Mouse (Mus musculus): Measurements from ENCODE around the gene Slc50a1. TPM values are rescaled to one million over a fixed set of nuclear protein-coding genes. Genes with fewer than 3 reads are reported as not detected.

Slc50a1 gene
- polyA plus RNA-seq, 1 experiment: 156 TPM

DNA sequence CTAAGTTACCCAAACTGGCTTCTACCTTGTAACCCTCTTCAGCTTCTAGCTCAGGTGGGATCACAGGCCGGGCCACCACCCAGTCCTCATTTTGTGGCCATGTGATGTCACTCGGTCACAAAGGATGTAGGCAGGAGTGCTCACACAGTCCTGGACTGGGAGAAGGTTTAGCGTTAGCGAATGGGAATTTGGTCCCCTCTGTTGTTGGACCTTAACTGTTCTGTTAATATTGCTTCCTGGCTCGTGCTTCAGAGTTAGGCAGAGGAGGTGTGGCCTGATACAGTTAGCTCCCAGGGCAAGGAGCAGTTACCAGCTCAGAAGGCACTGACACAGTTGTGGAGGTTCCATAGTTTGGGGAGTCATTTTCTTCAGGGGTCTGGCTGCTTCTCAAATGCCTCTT lies 23.8 kb upstream of the Slc50a1 start:
- DNase-seq (ENCODE audit: low spot score): no peak

DNA sequence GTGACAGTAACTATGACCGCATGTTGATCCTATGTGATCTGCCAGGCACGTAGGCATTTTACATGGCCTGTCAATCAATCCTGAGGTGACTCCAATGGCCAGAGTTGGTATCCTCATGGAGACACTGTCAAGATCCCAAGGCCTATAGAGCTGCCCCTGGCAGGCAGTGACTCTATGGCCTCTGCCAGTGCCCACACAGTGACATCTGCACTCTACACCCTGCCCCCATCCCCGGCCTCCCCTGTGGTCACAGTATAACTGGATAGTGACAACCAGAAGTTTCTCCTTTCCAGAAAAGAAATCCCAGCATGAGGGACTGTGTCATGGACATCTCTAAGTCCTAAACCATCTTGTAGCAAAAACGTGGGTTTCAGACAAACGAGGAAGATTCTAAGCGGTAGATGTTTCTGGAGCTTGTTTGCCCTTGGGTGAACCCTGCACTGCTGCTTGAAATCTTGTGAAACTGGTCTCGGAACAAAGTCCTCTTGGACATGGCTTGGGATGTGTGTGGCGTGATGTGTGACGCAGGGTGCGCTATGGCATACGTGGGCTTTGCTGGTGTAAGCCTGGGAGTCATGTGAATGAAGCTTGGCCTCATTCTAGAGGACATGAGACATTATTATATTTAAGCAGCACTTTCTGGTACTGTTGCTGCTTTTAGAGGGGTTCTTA lies 23.0 kb upstream of the Slc50a1 start:
- no peak for DNase-seq (ENCODE audit: low spot score)

DNA sequence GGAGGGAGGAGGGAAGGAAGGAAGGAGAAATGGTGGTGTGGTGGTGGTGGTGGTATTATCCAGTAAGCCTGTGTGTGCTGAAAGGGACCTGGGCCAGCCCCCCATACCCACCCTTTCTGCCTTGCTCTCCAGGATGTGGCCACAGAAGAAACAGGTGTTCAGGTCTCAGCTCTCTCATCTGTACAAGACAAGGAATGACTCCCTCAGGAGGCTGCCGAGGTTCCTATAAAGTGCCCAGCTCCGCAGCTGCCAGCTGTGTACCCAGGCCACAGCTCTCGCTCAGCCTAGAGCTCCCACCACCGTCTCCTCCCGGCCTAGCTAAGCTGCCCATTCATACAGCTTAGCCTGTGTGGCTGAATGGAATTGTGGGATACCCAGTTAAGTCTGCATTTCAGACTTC lies 21.9 kb upstream of the Slc50a1 start:
- no peak for DNase-seq (ENCODE audit: low spot score)

DNA sequence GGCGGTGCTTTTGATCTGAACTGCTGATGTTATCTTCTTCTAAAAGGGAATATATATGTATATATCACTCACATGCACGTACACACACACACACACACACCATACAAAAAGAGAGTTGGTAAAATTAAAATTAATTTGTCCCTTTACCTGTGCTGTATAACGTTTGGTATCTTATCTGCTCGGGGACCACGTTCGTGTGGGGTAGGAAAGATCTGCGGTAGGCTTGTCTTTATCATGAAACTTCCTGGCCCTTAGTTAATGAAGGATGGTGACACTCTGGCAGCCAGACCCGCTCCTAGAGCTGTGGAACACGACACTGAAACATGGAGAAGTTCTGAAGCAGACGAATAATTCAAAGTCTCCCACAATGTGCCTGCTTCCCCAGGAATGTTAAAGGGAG lies 21.5 kb upstream of the Slc50a1 start:
- no peak for DNase-seq (ENCODE audit: low spot score)

DNA sequence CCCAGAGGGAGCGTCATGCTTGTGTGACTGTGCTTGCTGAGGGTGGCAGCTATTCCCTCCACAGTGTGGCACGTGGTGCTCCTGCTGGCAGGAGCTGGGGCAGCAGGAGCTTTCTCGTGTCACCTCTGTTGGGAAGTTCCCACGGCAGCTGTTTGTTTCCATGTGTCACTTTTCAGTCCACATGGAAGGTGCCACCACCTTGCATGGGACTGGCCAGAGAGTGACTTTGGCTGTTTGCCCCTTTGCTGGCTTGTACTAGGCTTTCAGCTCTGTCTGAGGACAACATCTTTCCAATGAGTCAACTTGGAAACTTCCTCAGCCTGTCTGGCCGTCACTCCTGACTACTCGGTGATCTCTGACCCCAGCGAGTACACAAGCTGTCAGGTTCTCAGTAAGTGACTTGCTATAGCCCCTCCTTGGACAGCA lies 18.1 kb upstream of the Slc50a1 start:
- no peak for DNase-seq (ENCODE audit: low spot score)

DNA sequence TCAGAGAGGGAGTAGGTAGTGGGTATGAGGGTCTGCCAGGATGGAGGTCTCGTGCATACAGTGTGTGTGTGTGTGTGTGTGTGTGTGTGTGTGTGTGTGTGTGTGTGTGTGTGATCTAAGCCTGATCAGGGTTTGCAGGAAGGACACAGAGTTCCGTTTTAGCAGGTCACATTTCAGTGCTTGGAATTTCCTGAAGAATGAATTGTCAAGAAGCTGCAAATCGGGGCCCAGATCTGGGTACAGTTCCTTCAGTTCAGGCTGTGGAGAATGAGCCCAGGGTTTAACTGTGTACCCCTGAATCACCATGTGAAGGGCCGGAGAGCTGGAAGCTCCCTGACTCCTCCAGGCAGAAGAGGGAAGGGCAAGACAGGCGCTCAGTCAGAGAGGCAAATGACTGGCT lies 16.9 kb upstream of the Slc50a1 start:
- no peak for DNase-seq (ENCODE audit: low spot score)

DNA sequence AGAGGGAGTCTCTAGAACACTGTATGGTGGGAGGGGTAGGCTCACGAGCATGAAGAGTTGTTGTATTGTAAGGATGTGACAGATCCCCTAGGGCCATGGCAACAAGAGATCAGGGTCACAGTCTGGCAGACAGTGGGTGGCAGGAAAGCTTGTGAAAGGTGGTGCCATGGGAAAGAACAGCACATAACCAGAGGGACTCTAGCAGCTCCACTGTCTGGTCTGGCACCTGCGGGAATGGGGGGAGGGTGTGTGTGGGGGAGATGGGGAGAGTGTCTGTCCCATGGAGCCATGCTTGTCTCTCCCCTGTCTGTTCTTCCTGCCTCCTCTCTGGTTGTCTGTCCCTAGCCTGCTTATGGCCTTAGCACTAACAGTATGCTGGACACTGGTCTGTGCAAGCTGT lies 15.2 kb upstream of the Slc50a1 start:
- DNase-seq (ENCODE audit: low spot score): no peak

DNA sequence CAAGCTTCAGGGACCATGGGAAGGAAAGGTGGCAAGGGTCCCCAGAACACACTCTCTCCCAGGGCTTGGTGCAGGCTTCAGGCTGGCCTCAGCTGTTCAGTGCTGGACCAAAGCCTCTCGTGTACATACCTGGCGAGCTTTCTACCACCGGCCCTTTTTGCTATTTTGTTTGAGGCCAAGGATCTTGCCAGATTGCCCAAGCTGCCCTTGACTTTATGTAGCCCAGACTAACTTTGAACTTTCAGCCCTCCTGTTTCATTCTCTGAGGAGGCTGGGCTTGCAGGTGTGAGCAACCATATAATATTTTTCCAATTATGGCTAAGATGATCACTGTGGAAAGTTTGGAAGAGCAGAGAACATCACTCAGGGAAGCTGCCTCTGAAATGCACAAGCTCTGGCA lies 13.9 kb upstream of the Slc50a1 start:
- no peak for DNase-seq (ENCODE audit: low spot score)

DNA sequence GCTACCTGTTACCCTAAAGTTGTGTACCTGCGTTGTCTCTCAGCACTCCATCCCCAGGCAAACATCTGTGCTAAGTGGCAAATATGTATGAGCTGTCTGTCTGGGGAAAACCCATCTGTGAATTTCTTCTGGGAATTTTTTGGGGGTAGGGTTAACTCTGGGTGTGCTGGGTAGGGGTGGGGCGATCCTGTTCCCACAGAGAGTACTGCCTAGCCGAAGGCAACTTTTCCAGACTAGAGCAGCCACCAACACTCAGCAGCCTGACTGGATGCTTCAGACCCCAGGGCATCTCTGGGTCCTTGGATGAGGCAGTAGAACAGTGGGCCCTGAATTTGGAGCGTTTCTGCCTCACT lies 11.9 kb upstream of the Slc50a1 start:
- DNase-seq (ENCODE audit: low spot score): no peak

DNA sequence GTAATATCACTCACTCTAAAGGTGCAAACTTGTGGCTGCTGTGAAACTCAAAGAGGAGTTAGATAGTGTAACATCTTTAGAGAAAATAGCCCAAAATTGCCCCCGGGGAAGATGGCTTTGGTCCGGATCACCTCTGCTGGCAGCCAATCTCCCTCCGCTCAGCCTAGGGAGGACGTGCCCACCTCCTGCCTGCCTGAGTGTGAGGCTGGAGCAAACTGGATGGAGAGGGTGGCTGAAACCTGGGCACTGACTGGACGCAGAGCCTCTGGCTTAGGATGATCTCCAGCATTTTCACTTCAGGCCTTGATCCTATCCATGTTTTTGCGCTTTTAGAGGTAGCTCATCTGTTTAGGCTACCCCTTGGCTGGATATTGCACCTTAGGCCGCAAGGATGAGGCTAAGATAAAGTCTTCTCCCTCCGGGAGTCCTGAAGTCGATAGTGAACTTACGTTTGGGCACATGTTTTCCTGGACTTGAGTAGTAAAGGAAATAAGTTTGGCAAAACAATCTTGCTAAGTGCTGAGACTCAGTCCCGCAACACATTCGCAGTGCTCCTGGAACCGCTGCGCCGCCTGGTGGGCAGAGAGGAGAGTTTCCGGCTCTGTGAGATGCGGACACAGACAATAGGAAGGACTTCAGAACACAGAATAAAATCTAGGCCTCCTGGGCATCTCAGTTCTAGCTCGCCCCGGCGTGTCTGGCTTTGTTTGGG lies 11.4 kb upstream of the Slc50a1 start:
- DNase-seq (ENCODE audit: low spot score): peak; percentile 80

DNA sequence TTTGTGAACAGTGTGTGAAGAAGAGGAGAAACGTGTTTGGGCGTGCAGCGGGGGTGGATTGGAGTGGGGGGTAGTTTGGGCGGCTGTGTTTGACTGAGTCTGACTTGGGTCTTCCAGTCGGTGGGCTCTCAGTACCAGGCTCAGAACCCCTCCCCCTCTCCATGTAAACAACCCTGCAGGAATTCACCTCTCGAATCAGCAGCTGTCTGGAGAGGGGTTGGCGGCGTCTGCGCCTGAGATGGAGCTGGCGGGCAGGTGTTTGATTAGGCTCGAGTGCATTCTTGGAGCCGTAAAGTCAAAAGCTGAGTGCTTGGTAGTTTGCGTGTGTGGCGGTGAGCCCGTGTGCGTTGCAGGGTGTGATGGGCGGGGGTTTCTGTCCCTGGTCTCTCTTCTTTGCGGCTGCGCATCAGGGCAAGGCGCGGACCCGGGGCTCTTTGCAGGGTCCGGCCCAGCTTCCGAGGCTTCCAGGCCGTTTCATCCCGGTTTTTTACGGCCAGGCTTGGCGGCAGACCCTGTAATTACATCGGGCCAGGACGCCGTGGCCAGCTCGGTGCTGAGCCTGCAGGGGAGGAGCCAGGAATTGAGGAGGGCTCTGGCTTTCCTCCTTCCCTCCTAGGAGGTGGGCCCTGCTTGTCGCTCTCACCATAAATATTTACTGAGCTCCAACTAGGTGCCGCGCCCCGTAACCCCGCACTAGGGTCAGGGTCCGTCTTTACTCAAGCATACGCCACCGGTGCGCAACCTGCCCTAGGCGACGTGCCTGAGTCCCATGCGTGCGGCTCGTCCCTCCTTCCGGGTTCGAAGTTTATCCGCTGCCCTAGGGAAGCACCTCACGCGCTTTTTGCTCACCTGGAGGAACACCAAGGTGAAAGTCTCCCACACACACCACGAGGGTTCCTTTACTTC lies 10.5 kb upstream of the Slc50a1 start, which contains the start of gene Efna1:
TSS of gene Efna1 (minus strand) at position 537 of the 906 bp plus-strand sequence.
- DNase-seq (ENCODE audit: low spot score): peak; percentile 56

DNA sequence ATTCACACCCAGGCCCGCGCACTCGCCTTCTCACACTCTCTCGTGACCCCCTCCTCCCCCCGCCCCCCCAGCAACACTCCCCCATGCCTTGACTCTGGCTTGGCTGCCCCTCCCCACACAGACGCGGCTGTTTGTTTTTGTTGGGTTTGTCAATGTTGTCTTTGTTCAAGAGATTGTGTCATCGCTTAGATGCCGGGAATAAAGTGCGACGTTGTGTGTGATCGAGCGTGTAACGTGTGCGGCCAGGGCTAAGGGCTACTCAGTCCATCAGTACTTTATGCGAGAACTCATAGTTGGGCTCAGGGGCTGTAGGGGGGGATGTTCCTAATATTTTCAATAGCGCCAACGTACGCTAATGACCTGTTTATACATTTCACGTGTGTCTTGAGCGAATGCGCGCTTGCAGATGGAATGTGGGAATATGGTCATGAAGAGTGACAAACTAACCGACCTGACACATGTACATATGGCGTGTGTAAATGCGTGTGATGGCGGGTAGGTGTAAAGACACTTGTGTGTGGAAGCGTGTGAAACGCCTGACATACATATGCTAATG lies 9.8 kb upstream of the Slc50a1 start:
- no peak for DNase-seq (ENCODE audit: low spot score)

DNA sequence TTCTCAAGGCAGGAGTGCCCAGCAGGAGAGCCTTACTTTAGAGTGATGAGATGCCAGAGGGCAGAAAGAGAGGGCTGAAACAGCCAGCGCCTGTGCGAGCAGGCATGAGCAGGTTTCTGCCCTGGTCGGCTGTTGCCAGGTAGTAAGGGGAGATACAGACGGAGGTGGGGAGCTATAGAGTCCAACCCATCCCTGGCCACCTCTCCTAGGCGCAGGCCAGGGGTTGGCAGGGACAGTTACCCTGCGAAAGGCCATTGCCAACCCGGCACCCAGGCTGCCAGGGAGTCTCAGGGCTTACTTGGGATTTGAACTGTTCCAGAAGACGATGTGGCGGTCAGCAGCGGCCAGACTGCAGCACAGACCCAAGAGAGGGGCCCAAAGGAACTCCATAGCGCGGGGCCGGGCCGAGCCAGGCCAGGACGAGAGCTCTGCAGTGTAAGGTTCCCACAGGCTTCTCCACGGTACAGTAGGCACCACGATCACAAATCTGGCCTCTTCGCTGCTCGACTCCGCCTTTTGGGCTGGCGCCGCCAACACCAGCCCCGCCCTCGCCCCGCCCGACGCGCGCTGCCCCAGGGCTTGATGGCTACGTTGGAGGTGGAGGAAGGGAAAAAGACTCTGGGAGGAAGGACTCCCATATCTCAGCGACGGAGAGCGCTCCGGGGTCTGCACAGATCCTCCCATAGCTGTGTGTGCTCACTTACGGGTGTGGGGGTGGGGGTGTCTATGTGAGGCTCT lies 9.0 kb upstream of the Slc50a1 start:
- DNase-seq (ENCODE audit: low spot score): peak; percentile 82

DNA sequence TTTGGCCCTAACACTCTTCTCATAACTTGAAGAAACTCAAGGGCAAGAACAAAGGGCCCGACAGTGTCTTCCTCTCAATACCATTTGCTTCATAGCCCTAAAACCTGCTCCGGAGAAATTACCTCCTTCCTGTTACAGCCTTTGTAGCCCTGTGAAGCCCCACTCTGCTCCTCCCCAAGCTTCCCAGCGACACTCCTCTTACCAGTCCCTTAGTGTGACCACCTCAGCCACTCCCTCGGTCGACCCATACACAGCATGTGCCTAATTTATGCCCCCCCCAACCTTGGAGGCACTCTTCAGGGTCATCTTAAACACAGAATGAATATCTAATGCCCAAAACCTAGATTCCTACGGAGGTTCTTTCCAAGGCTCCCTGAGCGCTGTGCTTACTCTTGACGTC lies 8.3 kb upstream of the Slc50a1 start:
- no peak for DNase-seq (ENCODE audit: low spot score)

DNA sequence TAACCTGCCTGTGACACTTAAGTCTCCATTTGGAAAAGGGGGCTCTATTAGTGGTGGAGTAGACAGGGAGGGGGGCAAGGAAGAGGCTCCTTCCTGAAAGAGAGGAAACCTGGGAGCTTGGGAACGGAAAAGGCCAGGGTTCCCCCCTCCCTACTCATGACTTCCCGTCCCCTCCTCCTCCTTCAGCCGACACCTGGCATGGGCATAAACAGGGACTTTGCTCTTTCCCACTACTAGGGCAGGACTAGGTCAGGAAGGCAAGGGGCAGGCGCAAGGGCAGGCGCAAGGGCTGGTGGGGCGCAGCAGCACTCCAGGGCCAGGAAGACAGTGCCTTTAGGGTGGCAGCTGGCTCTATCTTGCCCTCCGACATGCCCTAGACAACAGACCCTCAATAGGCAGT lies 7.7 kb upstream of the Slc50a1 start:
- peak; percentile 47 for DNase-seq (ENCODE audit: low spot score)

DNA sequence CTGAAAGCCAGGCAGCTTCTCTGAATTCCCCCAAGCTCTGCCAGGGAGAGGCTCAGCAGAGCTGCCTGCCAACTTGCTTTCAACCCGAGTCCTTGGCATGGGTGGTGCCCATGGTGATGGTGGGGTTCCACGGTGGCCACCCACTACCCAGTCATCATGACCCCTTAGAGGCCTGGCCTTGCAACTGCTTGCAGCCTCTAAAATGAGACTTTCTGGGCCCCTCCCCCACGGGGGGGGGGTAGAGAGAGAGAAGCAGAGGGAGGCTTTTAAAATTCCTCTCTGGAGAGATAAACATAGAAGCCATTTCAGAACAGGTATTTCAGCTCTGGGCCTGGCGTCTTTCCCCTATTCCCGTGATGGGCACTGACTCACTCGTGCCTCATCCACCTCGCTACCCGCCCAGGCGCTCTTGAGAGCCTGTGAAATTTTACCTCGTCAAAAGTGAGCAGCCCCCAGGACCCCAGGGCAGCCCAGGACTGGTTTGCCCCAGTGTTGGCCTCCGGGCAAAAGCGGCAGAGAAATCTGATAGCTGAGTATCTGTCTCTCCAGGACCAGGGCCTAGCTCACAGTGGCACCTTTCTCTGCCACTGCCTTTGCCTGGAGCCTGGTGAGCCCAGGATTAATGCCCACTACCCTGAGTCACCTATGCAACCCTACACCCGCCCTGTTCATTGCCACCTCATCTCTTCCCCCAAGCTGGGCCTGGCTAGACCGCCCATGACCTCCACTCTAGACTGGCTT lies 7.1 kb upstream of the Slc50a1 start:
- DNase-seq (ENCODE audit: low spot score): peak; percentile 55

DNA sequence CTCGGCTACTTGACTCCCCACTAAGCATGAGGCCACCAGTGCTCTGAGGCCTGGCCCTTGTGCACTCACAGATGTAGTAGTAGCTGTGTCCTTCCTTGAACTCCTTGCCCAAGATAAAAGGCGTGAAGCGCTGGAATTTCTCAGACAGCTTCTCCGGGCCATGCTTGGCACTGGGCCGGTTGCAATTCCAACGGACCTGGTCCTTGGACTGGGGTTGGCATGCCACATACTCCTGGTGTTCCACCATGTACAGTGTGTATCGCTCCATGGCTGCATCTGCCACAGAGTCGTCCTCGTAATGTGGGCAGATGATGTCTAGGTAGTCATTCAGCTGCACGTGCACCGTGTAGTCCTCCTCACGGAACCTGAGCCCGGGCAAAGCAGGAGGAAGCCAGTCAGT lies 5.7 kb upstream of the Slc50a1 start:
- DNase-seq (ENCODE audit: low spot score): no peak

DNA sequence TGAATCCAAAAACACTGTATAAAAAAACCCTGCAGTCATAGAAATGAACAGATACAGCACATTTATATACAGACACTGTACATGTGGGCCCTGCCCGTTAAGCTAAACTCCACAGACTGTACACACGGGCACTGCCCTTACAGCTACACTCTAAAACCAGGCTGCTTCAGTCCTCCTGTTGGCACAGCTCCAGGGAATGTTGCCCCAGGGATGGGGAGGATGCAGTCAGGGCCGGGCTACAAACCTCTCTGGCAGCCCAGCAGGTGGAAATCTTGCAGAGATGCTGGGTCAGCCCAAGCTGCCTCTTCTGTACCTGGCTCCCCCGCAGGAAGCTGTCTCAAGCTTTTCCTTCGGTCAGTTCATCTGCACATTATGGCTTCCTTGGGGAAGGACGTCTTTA lies 1.4 kb upstream of the Slc50a1 start:
- DNase-seq (ENCODE audit: low spot score): no peak

DNA sequence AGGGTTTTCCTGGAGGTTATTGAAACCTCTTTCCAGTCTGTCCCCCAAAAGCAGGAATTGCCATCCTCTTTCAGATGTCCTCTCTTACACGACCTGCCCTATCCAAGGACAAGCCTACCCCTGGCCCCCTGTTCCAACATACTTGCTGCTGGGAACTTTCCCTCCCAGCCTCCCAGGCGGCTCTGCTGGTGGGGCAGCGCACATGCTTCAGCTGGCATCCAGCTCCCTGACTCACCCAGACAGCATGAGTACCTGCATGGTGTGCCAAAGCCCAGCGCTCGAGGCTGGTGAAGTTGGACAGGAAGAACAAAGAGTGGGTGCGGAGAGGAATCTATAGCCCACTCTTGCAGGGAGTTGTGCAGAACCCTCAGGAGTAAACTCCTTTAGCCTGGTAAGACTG lies 521 bp upstream of the Slc50a1 start:
- DNase-seq (ENCODE audit: low spot score): peak; percentile 42

DNA sequence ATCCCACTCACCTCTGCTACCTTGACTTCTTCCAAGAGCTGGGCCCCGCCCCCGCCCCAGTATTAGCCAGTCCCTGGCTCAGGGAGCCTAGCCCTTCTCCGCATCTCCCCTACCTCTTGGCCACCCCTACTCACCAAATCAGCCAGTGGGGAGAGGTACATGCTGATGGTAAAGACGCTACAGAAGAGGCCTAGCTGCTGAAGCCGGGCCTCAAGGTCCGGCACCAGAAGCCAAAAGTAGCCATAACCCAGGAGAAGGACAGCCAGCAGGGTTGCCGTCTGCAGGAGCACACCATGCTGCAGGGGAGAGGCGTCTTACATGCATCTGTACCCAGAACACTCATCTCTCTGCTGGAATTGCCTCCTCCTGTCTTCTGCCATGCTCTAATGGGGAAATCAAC lies 1.5 kb downstream of the Slc50a1 start:
- DNase-seq (ENCODE audit: low spot score): no peak

DNA sequence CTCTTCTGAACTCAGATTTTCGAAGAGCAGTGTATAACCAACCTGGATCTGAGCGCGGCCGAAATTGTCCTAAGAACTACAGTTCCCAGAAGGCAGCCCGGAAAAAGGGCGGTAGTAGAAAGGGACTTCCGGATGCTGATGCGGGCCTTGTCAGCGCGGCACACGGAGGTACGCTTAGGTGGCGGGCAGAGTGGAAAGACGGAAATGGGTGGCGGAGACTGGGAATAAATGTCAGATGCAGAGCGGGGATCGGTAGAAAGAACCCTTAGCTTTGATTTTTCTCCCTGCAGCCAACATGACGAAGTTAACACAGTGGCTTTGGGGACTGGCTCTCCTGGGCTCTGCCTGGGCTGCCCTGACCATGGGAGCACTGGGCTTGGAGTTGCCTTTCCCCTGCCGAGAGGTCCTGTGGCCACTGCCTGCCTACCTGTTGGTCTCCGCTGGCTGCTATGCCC lies 3.9 kb downstream of the Slc50a1 start:
- DNase-seq (ENCODE audit: low spot score): peak; percentile 62
